Mouse (Mus musculus) stomach, embryonic 15.5 days (tissue): ENCODE measurements at regions not wholly inside any gene's neighbourhood (a gene's known extent, or its start where the extent isn't known, plus 50 kb on each side); places are given as distances from the start of the nearest gene placed in this dataset.

Source experiments
- ATAC-seq: fragments of 200-750 bp; cut with Nextera tagmentation; 2 replicates; pipeline ENCODE4 v1.8.0; 2017; ENCODE audit warnings: low read depth, moderate number of reproducible peaks, moderate TSS enrichment; ENCODE audit not compliant: insufficient read depth, low FRiP score
- H3K27ac ChIP-seq: fragments of 300-500 bp; sonication (generic); 2 replicates; pipeline ENCODE4 v1.5.1; 2015; ENCODE audit warnings: mild to moderate bottlenecking, inconsistent platforms
- H3K27me3 ChIP-seq: fragments of 300-500 bp; sonication (generic); replicated peaks from 2 replicates; pipeline ENCODE4 v1.6.1; 2015; ENCODE audit warnings: inconsistent platforms
- H3K36me3 ChIP-seq: fragments of 300-500 bp; sonication (generic); 2 replicates; pipeline ENCODE4 v1.6.1; 2015; ENCODE audit warnings: inconsistent platforms
- H3K4me1 ChIP-seq: fragments of 300-500 bp; sonication (generic); 2 replicates; pipeline ENCODE4 v1.6.1; 2015; ENCODE audit warnings: inconsistent platforms
- H3K4me2 ChIP-seq: fragments of 300-500 bp; sonication (generic); 2 replicates; pipeline ENCODE4 v1.6.1; 2015; ENCODE audit warnings: mild to moderate bottlenecking, inconsistent platforms
- H3K4me3 ChIP-seq: fragments of 300-500 bp; sonication (generic); replicated peaks from 2 replicates; pipeline ENCODE4 v1.5.1; 2015; ENCODE audit warnings: inconsistent platforms
- H3K9ac ChIP-seq: fragments of 300-500 bp; sonication (generic); 2 replicates; pipeline ENCODE4 v1.6.1; 2015; ENCODE audit warnings: inconsistent platforms
- H3K9me3 ChIP-seq: fragments of 300-500 bp; sonication (generic); 2 replicates; pipeline ENCODE4 v1.6.1; 2016; ENCODE audit warnings: inconsistent platforms
- WGBS: fragments of 180-500 bp; shearing (Covaris S2); methylation state at CpG from one replicate; pipeline ENCODE4 v1.1.7; 2015; 5-methylcytosine and 5-hydroxymethylcytosine counted together

DNA sequence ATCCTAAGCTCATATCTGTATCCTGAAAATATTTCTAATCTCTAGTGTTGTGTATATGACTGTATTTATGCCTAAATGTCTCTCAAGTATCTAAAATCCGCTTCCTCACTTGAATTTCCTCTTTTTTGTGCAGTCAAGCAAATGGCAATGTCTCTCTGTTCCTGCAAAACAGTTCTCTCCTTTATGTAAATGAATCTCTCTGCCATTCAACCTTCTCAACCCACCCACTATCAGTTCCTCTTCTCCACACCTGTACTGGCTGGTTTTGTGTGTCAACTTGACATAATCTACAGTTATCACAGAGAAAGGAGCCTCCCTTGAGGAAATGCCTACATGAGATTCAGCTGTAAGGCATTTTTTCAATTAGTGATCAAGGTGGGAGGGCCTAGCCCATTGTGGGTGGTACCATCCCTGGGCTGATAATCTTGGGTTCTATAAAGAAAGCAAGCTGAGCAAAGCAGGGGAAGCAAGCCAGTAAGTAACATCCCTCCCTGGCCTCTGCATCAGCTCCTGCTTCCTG, 375.5 kb downstream of the Synb start:
- WGBS = 79% methylated on average over 1 of the region's 1 CpGs
- Histone ChIP-seq H3K9ac (no peak overlapping the region), H3K4me1 (no peaks in the 10 kb centered on the region), H3K4me2 (no peak overlapping the region), H3K27ac (no peak overlapping the region), H3K4me3 (no peak overlapping the region), H3K9me3 (no peaks in the 10 kb centered on the region), H3K36me3 (no peaks in the 10 kb centered on the region), H3K27me3 (no peaks in the 10 kb centered on the region)
- ATAC-seq = no peak

DNA sequence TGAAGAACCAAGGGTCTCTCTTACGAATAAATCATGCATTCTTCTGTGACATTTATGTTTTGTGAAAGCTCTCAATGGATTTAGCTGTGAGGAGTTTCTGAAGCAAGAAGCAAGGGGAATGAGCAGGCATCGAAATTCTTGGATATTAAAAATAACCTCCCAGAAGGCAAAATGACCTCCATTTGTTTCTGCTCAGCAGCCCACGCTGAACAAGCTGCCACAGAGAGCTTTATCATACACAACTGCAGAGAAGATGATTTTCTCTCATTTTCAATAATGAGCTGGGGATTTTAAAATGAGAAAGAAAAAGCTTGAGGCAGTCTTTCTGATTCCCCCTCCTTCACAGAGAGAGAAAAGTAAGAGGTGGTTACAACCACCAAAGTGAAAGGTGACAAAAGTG, 394.2 kb downstream of the Synb start:
- H3K9me3 ChIP-seq = no peaks in the 10 kb centered on the region
- 62% methylated on average over 3 of the region's 3 CpGs for WGBS
- no peak overlapping the region for H3K4me3 ChIP-seq
- H3K36me3 ChIP-seq = no peaks in the 10 kb centered on the region
- no peak overlapping the region for H3K4me2 ChIP-seq
- no peak for ATAC-seq
- H3K4me1 ChIP-seq = no peaks in the 10 kb centered on the region
- H3K27me3 ChIP-seq = no peaks in the 10 kb centered on the region
- no peak overlapping the region for H3K27ac ChIP-seq
- H3K9ac ChIP-seq = no peak overlapping the region

- ATAC-seq = no peak
- no peaks in the 10 kb centered on the region for H3K36me3 ChIP-seq
Measured at GRCm38 (mm10) chr14:68877171-68877570, 416.9 kb downstream of the Synb start.

DNA sequence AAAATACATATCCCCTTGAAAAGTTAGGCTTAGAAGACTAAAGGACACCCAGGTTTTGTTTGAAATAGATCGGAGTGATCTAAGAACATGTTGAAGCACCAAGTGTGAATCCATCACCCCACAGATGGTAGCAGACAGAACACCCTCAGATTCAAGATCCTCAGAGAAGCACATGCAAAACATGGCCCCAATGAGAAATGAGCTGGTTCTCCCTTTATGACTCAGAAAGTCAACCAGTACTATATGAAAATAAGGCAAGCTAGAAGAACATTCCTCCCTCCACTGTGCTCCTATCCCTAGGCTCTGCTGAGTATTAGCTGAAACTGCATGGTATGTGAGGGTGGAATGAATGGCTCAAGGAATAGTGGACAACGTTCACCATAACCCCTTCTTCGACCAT, 433.0 kb downstream of the Synb start:
- Histone ChIP-seq H3K4me2 (no peak overlapping the region), H3K27ac (no peak overlapping the region), H3K9me3 (no peaks in the 10 kb centered on the region), H3K36me3 (no peaks in the 10 kb centered on the region), H3K27me3 (no peaks in the 10 kb centered on the region), H3K4me3 (no peak overlapping the region), H3K4me1 (no peaks in the 10 kb centered on the region), H3K9ac (no peak overlapping the region)
- WGBS = 83% methylated on average over 3 of the region's 3 CpGs
- no peak for ATAC-seq

More at GRCm38 (mm10) chr14:68877171-68877570, 416.9 kb downstream of the Synb start:
- no peak overlapping the region for H3K4me3 ChIP-seq
- no peaks in the 10 kb centered on the region for H3K9me3 ChIP-seq
- no peak overlapping the region for H3K9ac ChIP-seq
- WGBS = 79% methylated on average over 4 of the region's 4 CpGs
- H3K27me3 ChIP-seq = no peaks in the 10 kb centered on the region
- H3K4me2 ChIP-seq = no peak overlapping the region
- no peaks in the 10 kb centered on the region for H3K4me1 ChIP-seq
- no peak overlapping the region for H3K27ac ChIP-seq

- Histone ChIP-seq H3K27ac (no peak overlapping the region), H3K4me1 (no peaks in the 10 kb centered on the region), H3K4me3 (no peak overlapping the region), H3K4me2 (no peak overlapping the region), H3K9ac (no peak overlapping the region), H3K27me3 (no peaks in the 10 kb centered on the region), H3K36me3 (no peaks in the 10 kb centered on the region), H3K9me3 (no peaks in the 10 kb centered on the region)
- 81% methylated on average over 1 of the region's 1 CpGs for whole genome bisulfite sequencing
- ATAC-seq = no peak
Measured at GRCm38 (mm10) chr14:68857948-68858347, 436.2 kb downstream of the Synb start.

GRCm38 (mm10) chr14:68848506-68848905, 445.6 kb downstream of the Synb start:
- Histone ChIP-seq H3K9ac (no peak overlapping the region), H3K36me3 (no peaks in the 10 kb centered on the region), H3K4me2 (no peak overlapping the region), H3K4me1 (no peaks in the 10 kb centered on the region), H3K27ac (no peak overlapping the region), H3K9me3 (no peaks in the 10 kb centered on the region), H3K27me3 (no peaks in the 10 kb centered on the region), H3K4me3 (no peak overlapping the region)
- WGBS = 76% methylated on average over 4 of the region's 4 CpGs
- no peak for ATAC-seq

DNA sequence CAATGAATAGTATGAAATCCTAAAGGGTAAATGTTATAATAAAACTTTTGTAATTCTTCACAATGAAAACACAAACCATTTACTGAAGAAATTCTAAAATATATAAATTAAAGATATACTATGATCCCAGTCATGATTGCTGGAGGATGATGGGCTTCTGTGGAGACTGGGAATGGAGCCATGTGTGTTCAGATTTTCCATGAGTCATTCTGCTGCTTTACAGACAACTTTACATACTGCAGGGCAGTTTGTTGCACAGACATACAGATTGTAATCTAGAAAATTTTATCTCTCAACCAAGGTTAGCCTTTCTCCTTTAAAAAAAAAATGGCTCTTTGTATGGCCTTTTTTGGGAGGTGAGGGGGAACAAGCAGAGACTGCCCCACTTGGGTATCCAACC, 446.5 kb downstream of the Synb start:
- Histone ChIP-seq H3K4me2 (no peak overlapping the region), H3K4me3 (no peak overlapping the region), H3K27me3 (no peaks in the 10 kb centered on the region), H3K27ac (no peak overlapping the region), H3K9me3 (no peaks in the 10 kb centered on the region), H3K9ac (no peak overlapping the region), H3K36me3 (no peaks in the 10 kb centered on the region), H3K4me1 (no peaks in the 10 kb centered on the region)
- ATAC-seq = no peak

DNA sequence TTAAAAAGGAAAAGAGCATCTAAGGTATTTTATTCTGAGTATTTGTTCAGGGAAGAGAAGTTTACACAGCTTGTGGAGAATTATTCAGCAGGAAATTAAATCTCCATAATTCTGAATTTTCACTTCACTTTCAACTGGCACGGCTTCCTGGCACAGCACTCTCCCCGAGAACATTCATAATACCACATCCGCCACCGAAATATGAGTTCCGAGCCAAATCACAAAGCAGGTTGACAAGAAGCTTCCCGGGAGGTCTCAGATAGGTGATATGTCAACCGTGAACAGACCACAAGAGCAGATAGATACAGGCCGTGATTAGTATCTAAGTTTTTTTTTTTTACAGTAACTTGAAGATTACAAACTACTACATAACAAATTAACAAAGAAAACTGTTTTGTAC, 473.9 kb downstream of the Synb start:
- no peaks in the 10 kb centered on the region for H3K9me3 ChIP-seq
- no peak overlapping the region for H3K4me3 ChIP-seq
- H3K36me3 ChIP-seq = no peaks in the 10 kb centered on the region
- no peak overlapping the region for H3K4me2 ChIP-seq
- no peak overlapping the region for H3K27ac ChIP-seq
- no peaks in the 10 kb centered on the region for H3K4me1 ChIP-seq
- H3K9ac ChIP-seq = no peak overlapping the region
- H3K27me3 ChIP-seq = no peaks in the 10 kb centered on the region
- no peak for ATAC-seq
- 82% methylated on average over 8 of the region's 8 CpGs for WGBS

DNA sequence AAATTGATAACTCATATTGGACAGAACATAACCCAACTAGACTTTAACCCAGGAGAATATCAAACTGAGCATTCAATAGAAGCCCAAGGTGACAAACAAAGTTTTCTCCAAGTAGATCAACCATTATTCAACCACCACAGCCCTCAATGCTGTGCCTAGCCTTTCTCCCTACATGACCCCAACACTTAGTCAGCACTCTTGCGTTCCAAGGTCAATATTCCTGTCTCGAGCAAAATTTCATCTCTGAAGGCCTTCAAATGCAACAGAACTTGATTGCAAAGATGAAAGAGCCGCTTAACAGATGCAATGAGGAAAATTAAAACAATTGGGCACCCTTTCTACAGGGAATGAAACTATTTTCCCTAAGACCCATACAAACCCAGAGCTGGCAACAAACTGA, 485.1 kb downstream of the Synb start:
- no peak overlapping the region for H3K27ac ChIP-seq
- WGBS = 85% methylated on average over 3 of the region's 3 CpGs
- no peak overlapping the region for H3K4me2 ChIP-seq

GRCm38 (mm10) chr14:68807918-68808317, 486.2 kb downstream of the Synb start:
- Histone ChIP-seq H3K4me1 (no peaks in the 10 kb centered on the region), H3K9ac (no peak overlapping the region), H3K4me3 (no peak overlapping the region), H3K36me3 (no peaks in the 10 kb centered on the region), H3K4me2 (no peak overlapping the region), H3K27ac (no peak overlapping the region), H3K27me3 (no peaks in the 10 kb centered on the region), H3K9me3 (no peaks in the 10 kb centered on the region)
- ATAC-seq = no peak
- 65% methylated on average over 3 of the region's 3 CpGs for WGBS

More for the DNA sequence above, 485.1 kb downstream of the Synb start:
- Histone ChIP-seq H3K9me3 (no peaks in the 10 kb centered on the region), H3K4me3 (no peak overlapping the region), H3K27me3 (no peaks in the 10 kb centered on the region), H3K4me1 (no peaks in the 10 kb centered on the region), H3K36me3 (no peaks in the 10 kb centered on the region), H3K9ac (no peak overlapping the region)
- no peak for ATAC-seq

GRCm38 (mm10) chr14:68806646-68807045, 487.5 kb downstream of the Synb start:
- Histone ChIP-seq H3K9ac (no peak overlapping the region), H3K9me3 (no peaks in the 10 kb centered on the region), H3K4me2 (no peak overlapping the region), H3K36me3 (no peaks in the 10 kb centered on the region), H3K27me3 (no peaks in the 10 kb centered on the region), H3K4me3 (no peak overlapping the region), H3K27ac (no peak overlapping the region), H3K4me1 (no peaks in the 10 kb centered on the region)
- 68% methylated on average over 1 of the region's 1 CpGs for WGBS
- ATAC-seq = no peak

DNA sequence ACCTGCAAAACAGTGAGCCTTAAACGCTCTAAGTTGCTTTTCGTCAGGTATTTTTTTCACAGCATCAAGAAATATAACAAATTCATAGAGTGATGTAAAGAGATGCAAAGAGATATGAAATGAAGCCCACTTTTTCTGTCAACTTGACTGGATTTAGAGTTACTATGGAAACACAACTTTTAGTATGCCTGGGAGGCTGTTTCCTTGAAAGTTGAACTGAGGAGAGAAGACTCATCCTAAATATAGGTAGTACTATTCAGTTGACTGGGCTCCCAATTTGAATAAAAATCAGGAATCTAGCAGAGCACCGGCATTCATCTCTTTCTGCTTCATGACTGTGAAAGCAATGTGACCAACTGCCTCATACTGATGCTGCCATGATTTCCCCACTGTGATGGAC, 509.7 kb downstream of the Synb start:
- 91% methylated on average over 3 of the region's 3 CpGs for WGBS
- Histone ChIP-seq H3K4me3 (no peak overlapping the region), H3K27me3 (no peaks in the 10 kb centered on the region), H3K4me2 (no peak overlapping the region), H3K9ac (no peak overlapping the region), H3K9me3 (no peaks in the 10 kb centered on the region), H3K27ac (no peak overlapping the region), H3K36me3 (no peaks in the 10 kb centered on the region), H3K4me1 (no peaks in the 10 kb centered on the region)
- no peak for ATAC-seq

- ATAC-seq = no peak
- H3K27me3 ChIP-seq = no peaks in the 10 kb centered on the region
- H3K27ac ChIP-seq = no peak overlapping the region
- H3K4me2 ChIP-seq = no peak overlapping the region
- no peaks in the 10 kb centered on the region for H3K36me3 ChIP-seq
- H3K4me3 ChIP-seq = no peak overlapping the region
- no peak overlapping the region for H3K9ac ChIP-seq
- H3K4me1 ChIP-seq = no peaks in the 10 kb centered on the region
- H3K9me3 ChIP-seq = no peaks in the 10 kb centered on the region
- 96% methylated on average over 1 of the region's 1 CpGs for WGBS
Measured at GRCm38 (mm10) chr14:68783216-68783615, 510.9 kb downstream of the Synb start.
